Mouse (Mus musculus) liver, adult 2 months (tissue): ENCODE data around the gene Scarb1. TPM values are rescaled to one million over a fixed set of nuclear protein-coding genes. Genes with fewer than 3 reads are reported as not detected.

Source experiments
- DNase-seq: peaks from one replicate; pipeline ENCODE4 v3.0.0-alpha.2; 2011; ENCODE audit warnings: low read depth, low spot score; ENCODE audit errors: extremely low read depth
- H3K27ac ChIP-seq: fragments of 200-500 bp; replicated peaks from 2 replicates; pipeline ENCODE4 v1.5.1; 2012; ENCODE audit warnings: low read depth, mild to moderate bottlenecking, control low read depth, inconsistent platforms, low read length; ENCODE audit not compliant: insufficient read depth
- H3K27me3 ChIP-seq: fragments of 200-500 bp; 2 replicates; pipeline ENCODE4 v1.6.1; 2012; ENCODE audit warnings: mild to moderate bottlenecking, moderate library complexity, low read length, inconsistent platforms; ENCODE audit not compliant: control insufficient read depth, insufficient read depth
- H3K36me3 ChIP-seq: fragments of 200-500 bp; 2 replicates; pipeline ENCODE4 v1.6.1; 2012; ENCODE audit warnings: low read length, inconsistent platforms; ENCODE audit not compliant: control insufficient read depth, insufficient read depth
- H3K4me1 ChIP-seq: fragments of 200-500 bp; 2 replicates; pipeline ENCODE4 v1.6.1; 2011; ENCODE audit warnings: low read length; ENCODE audit not compliant: control insufficient read depth, insufficient read depth
- H3K4me3 ChIP-seq: fragments of 200-500 bp; 2 replicates; pipeline ENCODE4 v1.5.1; 2011; ENCODE audit warnings: low read depth, mild to moderate bottlenecking, control low read depth, low read length, moderate library complexity; ENCODE audit not compliant: insufficient read depth
- H3K79me2 ChIP-seq: fragments of 200-500 bp; 2 replicates; pipeline ENCODE4 v1.6.1; 2012; ENCODE audit warnings: inconsistent platforms, mild to moderate bottlenecking, low read length, moderate library complexity; ENCODE audit not compliant: control insufficient read depth, insufficient read depth
- H3K9ac ChIP-seq: fragments of 200-500 bp; 2 replicates; pipeline ENCODE4 v1.6.1; 2012; ENCODE audit warnings: low read depth, mild to moderate bottlenecking, control low read depth, inconsistent platforms, low read length
- CTCF ChIP-seq: fragments of 200-500 bp; IDR thresholded peaks from 2 replicates; pipeline ENCODE4 v1.5.1; 2011; ENCODE audit warnings: low read depth, low read length, control low read depth
- POLR2A ChIP-seq: fragments of 200-500 bp; IDR thresholded peaks from 2 replicates; pipeline ENCODE4 v1.6.1; 2011; ENCODE audit warnings: low read length, control low read depth; ENCODE audit not compliant: insufficient read depth; ENCODE audit errors: extremely low read depth
- WGBS: fragments of 180-500 bp; shearing (Covaris S2); methylation state at CpG from one replicate; pipeline ENCODE4 v1.1.7; 2018; 5-methylcytosine and 5-hydroxymethylcytosine counted together
- polyA plus RNA-seq: library from polyadenylated mRNA; depleted of rRNA; stranded (reverse); fragments of >200 nt; gene quantifications from 2 replicates; pipeline ENCODE4 v1.2.3, GENCODE M21; 2012
- total RNA-seq: library from RNA; depleted of rRNA; stranded (reverse); fragments of >200 nt; gene quantifications from 2 replicates; pipeline ENCODE4 v1.2.3, GENCODE M21; 2014

The Scarb1 gene
- total and polyA plus RNA-seq, 2 experiments: 72.4 to 189 TPM

DNA sequence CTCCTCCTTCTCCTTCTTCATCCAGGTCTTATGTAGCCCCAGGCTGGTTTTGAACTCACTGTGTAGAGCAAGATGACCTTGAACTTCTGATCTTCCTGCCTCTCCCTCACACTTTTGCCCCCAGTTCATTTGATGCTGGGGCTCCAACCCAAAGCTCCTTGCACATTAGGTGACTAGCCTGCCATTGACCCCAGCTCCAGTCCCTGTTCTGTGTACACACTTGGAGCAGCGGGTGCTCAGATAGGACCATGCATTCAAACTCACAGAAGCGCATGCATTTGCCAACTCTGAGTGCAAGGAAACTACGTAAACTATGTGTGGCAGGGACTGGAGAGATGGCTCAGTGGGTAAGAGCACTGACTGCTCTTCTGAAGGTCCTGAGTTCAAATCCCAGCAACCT lies 66.1 kb downstream of the Scarb1 start:
- no peak for TF ChIP-seq CTCF
- no peak for TF ChIP-seq POLR2A
- H3K4me1 ChIP-seq: peaks cover 18% of the 10 kb centered on the region
- WGBS: 22% methylated on average over 3 of the region's 3 CpGs
- H3K9ac ChIP-seq: no peak overlapping the region
- peaks cover 8% of the 10 kb centered on the region for H3K36me3 ChIP-seq
- H3K27me3 ChIP-seq: no peaks in the 10 kb centered on the region
- H3K79me2 ChIP-seq: no peaks in the 10 kb centered on the region
- peak; percentile 75 for DNase-seq
- H3K4me3 ChIP-seq: no peak overlapping the region
- 0 out of 2 replicates have a peak overlapping the region, but pooled peaks have one; percentile 7 for H3K27ac ChIP-seq

DNA sequence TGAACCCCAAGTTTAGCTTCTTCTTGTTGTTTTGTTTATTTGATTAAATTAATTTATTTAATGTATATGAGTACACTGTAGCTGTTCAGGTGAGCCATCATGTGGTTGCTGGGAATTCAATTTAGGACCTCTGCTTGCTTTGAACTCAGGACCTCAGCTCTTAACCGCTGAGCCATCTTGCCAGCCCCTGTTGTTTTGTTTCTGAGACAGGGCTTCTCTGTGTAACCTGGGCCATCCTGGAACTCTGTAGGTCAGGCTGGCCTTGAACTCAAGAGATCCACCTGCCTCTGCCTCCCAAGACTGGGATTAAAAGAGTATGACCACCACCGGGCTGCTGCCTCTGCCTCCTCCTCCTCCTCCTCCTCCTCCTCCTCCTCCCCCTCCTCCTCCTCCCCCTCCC lies 66.7 kb downstream of the Scarb1 start:
- Histone ChIP-seq H3K27ac (peak overlapping the region; percentile 56), H3K79me2 (no peaks in the 10 kb centered on the region), H3K9ac (no peak overlapping the region), H3K27me3 (no peaks in the 10 kb centered on the region), H3K36me3 (peaks cover 8% of the 10 kb centered on the region), H3K4me1 (peaks cover 18% of the 10 kb centered on the region), H3K4me3 (no peak overlapping the region)
- TF ChIP-seq POLR2A: no peak
- TF ChIP-seq CTCF: no peak
- WGBS: 19% methylated on average over 2 of the region's 2 CpGs
- no peak for DNase-seq

DNA sequence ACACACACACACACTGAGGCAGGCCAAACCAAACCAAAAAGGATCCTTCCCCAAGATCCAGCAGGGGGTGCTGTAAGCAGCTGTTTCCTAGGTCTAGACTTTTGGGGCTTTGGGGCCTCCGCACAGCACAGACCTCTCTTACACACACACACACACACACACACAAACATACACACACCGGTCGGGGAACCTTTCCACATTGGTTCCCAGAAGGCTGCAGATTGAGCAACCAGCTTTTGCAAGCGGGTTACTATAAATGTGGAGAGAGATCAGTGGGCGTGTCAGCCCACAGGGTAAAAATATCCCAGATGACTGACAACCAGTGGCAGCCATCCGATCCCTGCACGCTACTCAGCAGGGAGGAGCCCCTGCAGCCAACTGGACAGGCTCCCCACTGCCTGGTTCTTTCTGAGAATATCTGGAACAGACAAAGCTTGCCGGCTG lies 67.2 kb downstream of the Scarb1 start:
- peak; percentile 98 for DNase-seq
- Histone ChIP-seq H3K4me1 (peaks cover 18% of the 10 kb centered on the region), H3K27ac (peak overlapping the region; percentile 42; the same call in 1 of the 2 replicates), H3K36me3 (peaks cover 8% of the 10 kb centered on the region), H3K4me3 (no peak overlapping the region), H3K79me2 (no peaks in the 10 kb centered on the region), H3K9ac (no peak overlapping the region), H3K27me3 (no peaks in the 10 kb centered on the region)
- 1% methylated on average over 8 of the region's 8 CpGs for WGBS
- peak; percentile 70 for TF ChIP-seq CTCF
- no peak for TF ChIP-seq POLR2A

DNA sequence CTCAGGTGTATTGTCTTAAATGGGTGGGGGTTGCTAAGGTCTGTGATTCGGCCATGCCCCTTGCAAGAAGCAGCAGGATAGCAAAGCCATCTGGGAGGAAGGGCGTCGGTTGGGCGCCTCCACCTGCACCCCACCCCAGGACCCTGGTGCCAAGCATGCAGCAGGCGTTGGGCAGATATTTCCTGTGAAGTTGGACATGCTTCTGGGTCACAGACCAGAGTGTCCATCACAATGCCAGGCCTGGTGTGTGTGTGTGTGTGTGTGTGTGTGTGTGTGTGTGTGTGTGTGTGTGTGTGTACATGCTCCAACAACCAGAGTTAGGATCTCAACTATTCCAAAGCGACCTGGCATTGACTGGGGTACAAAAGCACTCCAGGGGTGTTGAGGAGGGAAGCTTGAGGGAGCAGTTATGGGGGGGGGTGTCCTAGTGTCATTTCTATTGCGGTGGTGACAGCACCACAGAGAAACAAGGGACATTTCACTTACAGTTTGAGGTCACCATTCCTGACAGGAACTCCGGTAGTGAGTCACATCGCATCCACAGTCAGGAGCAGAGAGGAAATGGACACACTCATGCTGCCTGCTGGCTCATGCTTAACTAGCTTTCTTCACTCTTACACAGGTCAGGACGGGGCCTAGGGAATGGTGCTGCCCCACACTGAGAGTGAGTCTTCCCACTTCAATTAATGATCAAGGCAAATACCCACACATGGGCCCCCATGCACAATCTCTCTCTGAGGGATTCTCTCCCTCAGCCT lies 68.5 kb downstream of the Scarb1 start:
- WGBS: 88% methylated on average over 10 of the region's 10 CpGs
- DNase-seq: no peak
- no peaks in the 10 kb centered on the region for H3K79me2 ChIP-seq
- peaks cover 18% of the 10 kb centered on the region for H3K4me1 ChIP-seq
- no peak for TF ChIP-seq POLR2A
- TF ChIP-seq CTCF: no peak
- H3K9ac ChIP-seq: no peak overlapping the region
- H3K4me3 ChIP-seq: no peak overlapping the region
- peaks cover 6% of the 10 kb centered on the region for H3K36me3 ChIP-seq
- no peaks in the 10 kb centered on the region for H3K27me3 ChIP-seq
- H3K27ac ChIP-seq: no peak overlapping the region

DNA sequence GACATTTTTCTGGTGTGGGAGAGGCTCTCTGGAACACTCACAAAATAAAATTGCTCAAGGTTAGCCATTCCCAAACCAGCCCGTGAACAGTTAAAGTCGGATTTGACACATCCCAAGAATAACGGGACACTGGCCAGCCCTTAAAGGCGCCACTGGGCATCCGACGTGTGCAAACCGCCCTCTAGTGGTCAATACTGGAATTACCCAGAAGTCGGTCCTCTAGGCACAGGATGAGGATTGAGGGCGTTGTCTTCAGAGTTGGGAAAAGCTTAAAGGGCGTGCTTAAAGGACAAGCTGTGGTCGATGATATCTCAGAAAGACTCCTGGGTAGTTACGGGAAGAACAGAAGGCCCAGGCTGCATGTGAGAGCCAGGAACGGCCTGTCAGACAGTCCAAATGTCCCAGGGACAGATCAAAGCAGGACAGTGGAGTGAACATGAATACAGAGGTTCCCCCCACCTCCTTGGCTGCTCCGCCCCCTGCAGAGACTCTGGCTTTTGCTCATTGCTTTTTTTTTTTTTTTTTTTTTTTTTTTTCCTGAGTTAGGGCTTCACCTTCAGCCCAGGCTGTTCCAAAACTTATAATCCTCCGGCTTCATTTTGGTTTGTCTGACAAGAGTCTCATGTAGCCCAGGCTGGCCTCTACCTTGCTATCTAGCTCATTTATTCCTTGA lies 69.2 kb downstream of the Scarb1 start:
- Histone ChIP-seq H3K27ac (no peak overlapping the region), H3K27me3 (no peaks in the 10 kb centered on the region), H3K4me3 (no peak overlapping the region), H3K9ac (no peak overlapping the region), H3K4me1 (peaks cover 18% of the 10 kb centered on the region), H3K36me3 (no peaks in the 10 kb centered on the region; the same call in 1 of the 2 replicates), H3K79me2 (no peaks in the 10 kb centered on the region)
- DNase-seq: peak; percentile 65
- WGBS: 12% methylated on average over 15 of the region's 15 CpGs
- TF ChIP-seq POLR2A (no peak), CTCF (peak; percentile 94)
